Mouse (Mus musculus): ENCODE measurements around the gene Actr10. TPM values are rescaled to one million over a fixed set of nuclear protein-coding genes. Genes with fewer than 3 reads are reported as not detected.
A peak's percentile ranks its signal among the peaks of the same experiment; 100 is the strongest.

The Actr10 gene
- 100 to 1,000 TPM; 178 to 189 TPM for total RNA-seq (2021)
- long read RNA-seq, experiment 1, full-length matches to known transcripts: 79 of 88 reads
- long read RNA-seq, experiment 1, partial matches to known transcripts: 4 of 88 reads
- long read RNA-seq, experiment 1, other reads (novel, unspliced or antisense): 5 of 88 reads
- long read RNA-seq, experiment 2, full-length matches to known transcripts: 36 of 36 reads
- long read RNA-seq, experiment 2, partial matches to known transcripts: 0 of 36 reads
- long read RNA-seq, experiment 2, other reads (novel, unspliced or antisense): 0 of 36 reads

GRCm38 (mm10) chr12:70937571-70938384 lies at the start of gene Actr10:
Gene Actr10, plus strand, starts transcription at chr12:70937857.
- peak; percentile 97 for DNase-seq

DNA sequence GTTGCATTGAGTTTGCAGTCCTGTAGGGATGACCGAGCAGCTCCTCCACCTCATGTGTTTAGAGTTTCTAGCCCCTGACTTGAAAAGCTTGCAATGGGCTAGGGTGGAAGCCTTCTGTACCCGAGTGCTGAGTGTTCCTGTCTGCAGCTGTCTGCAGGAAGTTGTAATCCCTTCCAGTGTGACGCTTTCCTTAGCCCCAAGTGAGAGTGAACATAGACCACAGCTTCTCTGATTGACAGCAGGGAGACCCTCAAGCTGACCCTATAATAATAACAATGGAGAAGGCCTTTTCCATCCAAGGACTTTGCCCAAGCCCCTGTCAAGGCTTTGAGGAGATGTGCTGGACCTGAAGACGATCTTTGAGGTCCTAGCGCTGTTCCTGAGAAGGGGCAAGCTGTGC lies 47.3 kb upstream of the Actr10 start:
- DNase-seq: no peak

- no peak for DNase-seq
Measured at GRCm38 (mm10) chr12:70890874-70891470, 46.7 kb upstream of the Actr10 start.

DNA sequence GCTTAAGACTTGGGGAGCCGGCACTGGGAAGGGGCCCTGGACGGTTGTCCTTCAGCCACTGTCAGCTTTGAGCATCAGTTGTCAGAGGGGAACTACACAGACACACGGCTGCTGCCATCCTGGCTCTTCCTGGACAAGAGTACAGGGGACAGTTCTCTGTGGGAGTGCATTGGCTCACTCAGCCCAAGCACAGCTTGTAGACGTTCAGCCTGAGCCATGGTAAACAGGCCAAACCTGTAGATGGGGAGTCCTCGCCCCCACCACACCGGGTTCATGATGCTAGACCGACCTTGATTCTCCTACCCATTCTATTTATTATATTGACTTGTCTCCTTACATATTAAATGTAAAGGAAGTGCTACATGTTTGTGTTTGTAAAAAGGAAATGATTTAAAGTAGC lies 42.4 kb upstream of the Actr10 start:
- no peak for DNase-seq

- DNase-seq: no peak
Measured at GRCm38 (mm10) chr12:70896068-70896467, 41.6 kb upstream of the Actr10 start.

DNA sequence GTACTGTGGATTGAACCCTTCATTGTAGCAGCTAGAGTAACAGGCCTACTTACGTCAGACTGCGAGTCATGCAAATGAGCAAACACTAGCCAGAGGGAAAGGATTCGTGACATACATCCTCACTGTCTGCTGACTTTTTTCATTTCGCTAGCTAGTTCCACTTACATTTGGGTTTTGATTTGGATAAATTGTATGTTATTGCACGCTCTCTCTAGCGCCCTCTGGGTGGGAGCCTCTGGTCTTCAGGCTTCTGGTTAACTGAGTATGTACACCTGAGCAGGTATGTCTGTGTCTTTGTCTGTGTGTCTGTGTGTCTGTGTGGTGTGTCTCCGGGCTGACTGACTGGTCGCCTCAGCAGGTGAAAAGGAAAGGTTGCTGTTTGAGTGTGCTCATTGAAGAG lies 40.2 kb upstream of the Actr10 start:
- DNase-seq: no peak

- DNase-seq: no peak
Measured at GRCm38 (mm10) chr12:70898450-70898849, 39.2 kb upstream of the Actr10 start.

DNA sequence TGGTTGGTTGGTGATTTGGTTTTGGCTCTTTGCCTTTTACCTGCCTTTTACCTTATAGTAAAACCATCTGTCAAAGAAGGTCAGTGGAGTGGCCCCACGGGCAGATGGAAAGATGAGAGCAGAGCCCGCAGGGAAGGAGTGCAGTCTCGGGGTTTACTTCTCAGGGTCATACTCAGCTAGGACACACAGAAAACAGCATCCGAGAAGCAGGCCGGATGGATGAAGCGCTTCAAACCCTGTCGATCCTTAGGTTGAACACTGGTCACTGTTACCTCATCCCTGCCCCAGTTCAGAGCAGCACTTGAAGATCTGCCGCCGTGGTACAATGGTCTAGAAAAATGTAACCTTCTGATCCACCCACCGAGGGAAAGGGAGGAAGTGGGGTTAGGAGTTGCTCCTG lies 33.2 kb upstream of the Actr10 start:
- DNase-seq: no peak

DNA sequence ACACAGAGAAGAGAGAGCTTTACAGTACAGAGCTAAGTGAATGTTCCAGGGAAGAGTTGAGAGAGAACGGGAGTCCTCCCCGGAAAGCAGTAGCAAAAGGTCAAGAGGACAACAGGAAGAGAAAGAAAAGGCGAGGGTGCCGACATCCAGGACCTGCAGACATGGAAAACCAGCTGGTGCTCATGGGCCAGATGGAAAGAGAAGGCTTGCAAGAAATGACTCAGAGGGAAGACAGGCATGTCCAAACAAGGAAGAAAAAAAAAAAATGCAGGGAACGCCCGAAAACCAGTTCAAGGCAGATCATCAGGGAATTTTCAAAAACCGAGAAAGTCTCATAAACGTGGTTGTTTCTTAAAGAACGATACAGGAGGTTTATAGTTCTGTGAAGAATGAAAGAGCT lies 30.8 kb upstream of the Actr10 start:
- DNase-seq: no peak

DNA sequence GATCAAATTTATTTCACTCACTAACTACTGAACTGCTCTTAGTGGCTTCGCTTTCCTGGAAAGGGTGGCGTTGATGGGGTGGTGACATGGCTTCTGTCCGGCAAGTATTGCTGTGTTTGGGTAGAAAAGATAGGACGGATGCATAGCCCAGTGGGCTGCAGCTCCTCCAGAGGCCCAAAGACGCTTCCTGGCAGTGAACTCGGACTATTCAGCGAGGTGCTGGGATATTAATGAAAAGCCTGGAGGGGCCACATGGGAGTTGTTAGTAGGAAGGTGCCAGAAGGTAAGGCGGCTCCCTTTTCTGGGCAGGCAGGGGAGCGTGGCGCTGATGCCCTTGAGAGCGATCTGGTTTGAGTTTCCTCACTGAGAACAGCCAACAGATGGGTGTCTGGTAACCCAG lies 30.0 kb upstream of the Actr10 start:
- no peak for DNase-seq

DNA sequence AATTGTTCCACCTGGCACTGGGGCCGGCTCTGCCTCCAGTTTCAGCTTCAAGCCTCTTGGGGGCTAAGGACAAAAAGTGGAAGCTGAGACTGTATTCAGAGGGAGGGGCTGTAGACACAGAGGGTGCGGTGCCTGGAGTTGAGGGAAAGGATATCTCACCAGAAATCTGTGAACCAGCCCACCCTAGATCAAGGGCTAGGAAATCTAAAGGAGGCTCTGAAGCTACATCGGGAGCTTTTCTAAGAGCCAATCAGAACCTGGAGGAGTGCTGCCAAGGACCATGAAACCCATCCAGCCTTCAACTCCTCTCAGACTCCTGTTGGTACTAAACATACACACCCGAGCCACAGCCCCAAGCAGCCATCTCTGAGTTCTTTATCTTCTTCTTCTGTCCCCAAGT lies 29.6 kb upstream of the Actr10 start:
- DNase-seq: no peak

DNA sequence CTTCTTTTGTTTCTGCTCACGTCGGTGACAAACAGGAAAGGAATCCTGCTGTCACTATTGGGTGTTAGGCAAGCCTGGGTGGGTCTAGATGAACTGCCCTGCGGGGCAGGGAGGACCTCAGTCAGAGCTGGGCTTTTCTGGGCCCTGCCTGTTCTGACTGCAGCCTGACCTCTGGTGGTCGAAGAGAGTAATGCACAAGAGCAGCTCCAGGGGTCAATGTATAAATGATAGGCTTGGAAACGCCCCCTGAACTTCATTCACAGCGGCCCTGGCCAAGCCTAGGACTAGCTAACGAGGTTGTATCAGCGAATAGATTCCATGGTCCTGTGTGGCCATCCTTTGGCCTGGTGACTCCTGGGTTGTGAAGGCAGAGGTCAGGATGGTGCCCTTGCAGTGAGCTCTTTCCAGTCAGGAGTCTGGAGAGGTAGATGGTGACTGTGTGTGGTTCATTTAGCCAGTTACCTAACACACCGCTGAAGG lies 27.4 kb upstream of the Actr10 start:
- DNase-seq: peak; percentile 85

DNA sequence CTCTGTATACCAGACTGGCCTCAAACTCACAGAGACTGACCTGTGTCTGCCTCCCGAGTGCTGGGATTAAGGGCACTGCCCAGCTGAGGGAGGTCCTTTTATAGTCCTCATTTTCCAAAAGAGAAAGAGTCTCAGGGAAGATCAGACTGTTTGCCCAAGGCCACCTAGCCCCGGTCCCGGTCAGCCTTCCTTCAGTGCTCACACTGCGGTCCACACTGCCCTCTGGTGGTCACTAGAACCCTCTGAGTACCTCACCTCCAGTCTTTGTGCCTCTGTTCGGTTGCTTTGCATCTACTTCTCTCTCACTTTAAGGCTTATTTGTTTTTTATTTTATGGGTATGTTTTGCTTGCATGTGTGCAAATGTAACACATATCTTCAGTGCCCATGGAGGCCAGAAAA lies 26.6 kb upstream of the Actr10 start:
- peak; percentile 91 for DNase-seq

GRCm38 (mm10) chr12:70911676-70912379 lies 25.8 kb upstream of the Actr10 start:
- no peak for DNase-seq

DNA sequence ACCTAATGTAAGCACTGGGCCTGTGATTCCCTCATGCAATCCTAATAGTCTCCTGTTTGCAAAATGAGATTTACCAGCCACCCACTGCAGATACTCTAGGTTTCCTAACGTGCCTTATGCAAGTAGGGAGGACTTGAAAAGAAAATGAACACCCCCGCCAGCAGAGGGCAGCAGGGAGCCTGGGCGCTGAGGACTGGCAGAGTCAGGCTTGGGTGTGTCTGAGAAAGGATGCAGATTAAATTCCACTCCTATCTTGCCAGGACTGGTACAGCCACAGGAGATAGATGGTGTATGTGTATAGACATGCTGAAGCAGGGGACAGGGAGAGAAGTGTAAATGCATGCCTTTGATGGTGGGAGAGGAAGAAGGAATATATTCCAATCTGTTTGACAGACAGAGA lies 24.2 kb upstream of the Actr10 start:
- DNase-seq: peak; percentile 82

DNA sequence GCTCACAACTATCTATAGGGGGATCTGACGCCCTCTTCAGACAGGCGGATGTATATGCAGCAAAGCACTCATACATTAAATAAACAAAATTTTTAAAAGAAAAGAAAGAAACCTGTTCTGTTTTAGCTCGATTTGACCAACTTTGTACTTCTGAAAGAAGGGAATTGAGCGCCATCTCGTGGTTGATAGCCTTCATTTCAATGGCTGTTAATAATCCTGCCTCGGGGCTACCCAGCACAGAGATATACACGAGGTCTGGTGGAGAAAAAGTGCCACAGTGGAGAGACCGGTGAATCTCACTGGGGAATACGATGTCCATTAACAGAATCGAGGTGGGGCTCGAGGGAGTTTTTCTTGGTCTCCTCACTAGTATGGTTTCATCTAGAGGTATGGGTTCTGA lies 23.3 kb upstream of the Actr10 start:
- peak; percentile 46 for DNase-seq

DNA sequence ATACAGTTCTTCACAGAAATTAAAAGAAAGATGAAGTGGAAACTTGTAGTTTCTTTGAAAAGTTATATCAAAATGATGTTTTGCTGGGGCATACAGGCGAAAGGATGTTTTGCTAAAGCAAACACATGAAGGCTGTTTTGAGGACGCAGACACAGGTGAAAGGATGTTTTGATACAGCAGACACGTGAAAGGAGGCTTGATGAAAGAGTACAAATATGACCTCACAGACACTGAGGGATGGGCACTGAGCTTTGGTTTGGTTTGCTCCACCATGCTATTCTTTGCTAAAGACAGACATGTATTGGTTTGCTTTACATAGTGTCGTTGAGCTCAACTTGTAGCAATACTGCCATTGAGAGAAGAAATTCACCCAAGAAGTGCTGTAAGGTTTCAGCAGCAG lies 7.9 kb upstream of the Actr10 start:
- no peak for DNase-seq

DNA sequence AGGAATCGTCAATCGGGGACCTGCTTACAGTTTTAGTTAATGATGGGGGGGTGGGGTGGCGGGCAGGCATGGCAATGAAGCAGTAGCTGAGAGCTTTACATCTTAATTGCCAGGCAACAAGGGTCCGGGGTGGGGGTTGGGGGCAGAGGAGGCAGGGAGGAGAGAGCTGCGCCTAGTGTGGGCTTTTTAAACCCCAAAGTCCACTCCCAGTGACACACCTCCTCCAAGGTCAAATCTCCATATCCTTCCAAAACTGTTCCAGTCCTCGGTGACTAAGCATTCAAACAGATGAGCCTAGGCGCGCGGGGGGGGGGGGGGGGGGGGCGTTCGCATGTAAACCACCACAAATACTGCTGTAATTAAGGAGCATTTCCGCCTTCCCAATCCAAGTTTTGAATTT lies 507 bp upstream of the Actr10 start:
- DNase-seq: peak; percentile 29

DNA sequence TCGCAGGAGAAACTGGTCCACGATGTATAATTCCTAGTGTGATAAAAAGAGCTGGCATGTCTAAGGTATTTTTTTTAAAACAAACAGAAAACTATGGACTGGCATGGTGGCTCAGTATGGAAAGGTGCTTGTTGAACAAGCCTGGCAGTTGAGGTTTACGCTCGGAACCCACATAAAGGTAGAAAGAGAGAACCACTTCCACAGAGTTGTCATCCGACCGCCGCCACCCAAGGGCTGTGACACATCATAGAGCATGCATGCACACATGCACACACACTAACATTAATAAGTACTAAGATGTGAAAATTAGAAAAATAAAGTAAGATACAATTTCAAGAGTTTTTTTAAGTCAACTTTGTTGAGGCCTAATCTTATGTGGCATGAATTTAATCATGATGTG lies 3.1 kb downstream of the Actr10 start:
- DNase-seq: no peak

GRCm38 (mm10) chr12:70944181-70944580 lies 6.5 kb downstream of the Actr10 start:
- DNase-seq: no peak

DNA sequence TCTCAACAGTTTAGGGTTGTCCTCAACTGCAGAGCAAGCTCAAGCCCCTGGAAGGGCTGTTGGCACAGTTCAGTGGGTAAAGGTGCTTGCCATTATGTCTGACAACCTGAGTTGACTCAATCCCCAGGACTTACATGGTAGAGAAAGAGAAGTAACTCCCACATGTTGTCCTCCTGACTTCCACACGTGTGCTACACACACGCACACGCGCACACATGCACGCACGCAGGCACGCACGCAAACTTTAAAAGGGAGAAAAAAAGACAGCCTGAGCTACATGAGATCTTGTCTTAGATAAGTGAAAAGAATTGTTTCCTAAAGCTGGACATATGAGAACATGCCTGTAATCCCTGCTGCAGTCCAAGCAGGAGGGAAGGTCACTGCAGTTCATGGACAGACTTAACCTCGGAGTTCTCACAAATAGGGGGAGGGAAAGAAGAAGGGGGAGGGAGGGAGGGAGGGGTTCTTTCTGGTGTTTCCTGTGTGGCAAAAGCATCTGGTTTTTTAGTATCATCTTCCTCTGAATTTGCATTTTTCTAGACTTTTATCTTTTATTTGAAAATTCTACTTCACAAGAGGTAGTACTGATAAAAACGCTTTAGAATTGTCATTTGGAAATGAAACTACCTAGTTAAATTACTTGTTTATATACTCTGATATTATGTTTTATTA lies 9.1 kb downstream of the Actr10 start:
- no peak for DNase-seq

GRCm38 (mm10) chr12:70958640-70959039 lies 21.0 kb downstream of the Actr10 start:
- no peak for DNase-seq
